Mouse (Mus musculus) brain, adult 2 months (tissue): Measurements from ENCODE around the gene Apba3.
A peak's percentile ranks its signal among the peaks of the same experiment; 100 is the strongest.
"Not testable (repeated sequence)": the region's sequence is repeated elsewhere in the genome, so short reads cannot be mapped to it uniquely, and the experiment has no call there.

ENCODE experiments used
- DNase-seq: peaks from one replicate; pipeline ENCODE4 v3.0.0; 2011; ENCODE audit warnings: low read depth, low spot score

The Apba3 gene

GRCm38 (mm10) chr10:81266211-81267105 lies at the start of gene Apba3, which contains the start of gene Mrpl54:
TSS of gene Apba3 (plus strand) at chr10:81266960.
TSS of gene Mrpl54 (minus strand) at chr10:81266934.
- DNase-seq: peak; percentile 97

GRCm38 (mm10) chr10:81217267-81217666 lies 49.5 kb upstream of the Apba3 start:
- DNase-seq: not testable (repeated sequence)

GRCm38 (mm10) chr10:81217964-81218363 lies 48.8 kb upstream of the Apba3 start:
- peak; percentile 64 for DNase-seq

- no peak for DNase-seq
These were observed 45.3 kb upstream of the Apba3 start for GRCm38 (mm10) chr10:81221402-81222015.

GRCm38 (mm10) chr10:81223731-81224130 lies 43.0 kb upstream of the Apba3 start:
- DNase-seq: not testable (repeated sequence)

- peak; percentile 78 for DNase-seq
These were observed 36.9 kb upstream of the Apba3 start for GRCm38 (mm10) chr10:81229735-81230437.

- peak; percentile 96 for DNase-seq
These were observed 36.1 kb upstream of the Apba3 start, which contains the start of gene Atcay for GRCm38 (mm10) chr10:81230438-81231332. TSS of gene Atcay (minus strand) at chr10:81230833.

- no peak for DNase-seq
These were observed 35.3 kb upstream of the Apba3 start for GRCm38 (mm10) chr10:81231436-81231835.

- peak; percentile 96 for DNase-seq
These were observed 34.1 kb upstream of the Apba3 start, which contains the start of gene Zfr2 for GRCm38 (mm10) chr10:81232580-81233225. TSS of gene Zfr2 (plus strand) at chr10:81233155.

GRCm38 (mm10) chr10:81233226-81233585 lies 33.6 kb upstream of the Apba3 start:
- no peak for DNase-seq

- DNase-seq: peak; percentile 61
These were observed 32.6 kb upstream of the Apba3 start for GRCm38 (mm10) chr10:81234206-81234605.

- DNase-seq: no peak
These were observed 30.1 kb upstream of the Apba3 start for GRCm38 (mm10) chr10:81236471-81237268.

- DNase-seq: no peak
These were observed 28.1 kb upstream of the Apba3 start for GRCm38 (mm10) chr10:81238618-81239017.

GRCm38 (mm10) chr10:81240876-81241275 lies 25.9 kb upstream of the Apba3 start:
- DNase-seq: peak; percentile 84

GRCm38 (mm10) chr10:81242021-81242420 lies 24.7 kb upstream of the Apba3 start:
- no peak for DNase-seq

- DNase-seq: no peak
These were observed 22.6 kb upstream of the Apba3 start for GRCm38 (mm10) chr10:81244146-81244545.

GRCm38 (mm10) chr10:81244595-81244994 lies 22.2 kb upstream of the Apba3 start:
- peak; percentile 74 for DNase-seq

GRCm38 (mm10) chr10:81245166-81245565 lies 21.6 kb upstream of the Apba3 start:
- DNase-seq: peak; percentile 61

- no peak for DNase-seq
These were observed 19.0 kb upstream of the Apba3 start for GRCm38 (mm10) chr10:81247804-81248203.

GRCm38 (mm10) chr10:81249442-81249841 lies 17.3 kb upstream of the Apba3 start:
- no peak for DNase-seq
